Mouse (Mus musculus): Measurements from ENCODE around the gene Trio.

Gene Trio

GRCm38 (mm10) chr15:28037651-28038050, 12.0 kb upstream of the Trio start:
- DNase-seq (ENCODE audit: low spot score in 2 of 2) = no peak

GRCm38 (mm10) chr15:28035601-28036000, 10.0 kb upstream of the Trio start:
- no peak for DNase-seq (ENCODE audit: low spot score in 2 of 2)

- DNase-seq (ENCODE audit: low spot score in 2 of 2) = no peak
Observed at GRCm38 (mm10) chr15:28034636-28035035, 9.0 kb upstream of the Trio start.

GRCm38 (mm10) chr15:28029371-28029770, 3.7 kb upstream of the Trio start:
- DNase-seq (ENCODE audit: low spot score in 2 of 2) = no peak

GRCm38 (mm10) chr15:28028542-28028941, 2.9 kb upstream of the Trio start:
- no peak for DNase-seq (ENCODE audit: low spot score in 2 of 2)

- no peak for DNase-seq (ENCODE audit: low spot score in 2 of 2)
Observed at GRCm38 (mm10) chr15:28026167-28026481, 476 bp upstream of the Trio start.

- DNase-seq (ENCODE audit: low spot score in 2 of 2) = peak; percentile 64 to 73
Observed at GRCm38 (mm10) chr15:28024965-28025338, 696 bp downstream of the Trio start.

- DNase-seq (ENCODE audit: low spot score in 2 of 2) = peak; percentile 74 to 76
Observed at GRCm38 (mm10) chr15:28024031-28024964, 1.4 kb downstream of the Trio start.

GRCm38 (mm10) chr15:28021591-28022209, 3.9 kb downstream of the Trio start:
- no peak for DNase-seq (ENCODE audit: low spot score in 2 of 2)

GRCm38 (mm10) chr15:28019393-28020070, 6.1 kb downstream of the Trio start:
- no peak for DNase-seq (ENCODE audit: low spot score in 2 of 2)

GRCm38 (mm10) chr15:28007516-28007915, 18.1 kb downstream of the Trio start:
- DNase-seq (ENCODE audit: low spot score in 2 of 2) = no peak

GRCm38 (mm10) chr15:28004192-28004767, 21.4 kb downstream of the Trio start:
- no peak for DNase-seq (ENCODE audit: low spot score in 2 of 2)

- no peak for DNase-seq (ENCODE audit: low spot score in 2 of 2)
Observed at GRCm38 (mm10) chr15:28002515-28002914, 23.1 kb downstream of the Trio start.

- DNase-seq (ENCODE audit: low spot score in 2 of 2) = no peak
Observed at GRCm38 (mm10) chr15:28001299-28001698, 24.3 kb downstream of the Trio start.

- DNase-seq (ENCODE audit: low spot score in 2 of 2) = no peak
Observed at GRCm38 (mm10) chr15:27998621-27999359, 26.9 kb downstream of the Trio start.

- no peak for DNase-seq (ENCODE audit: low spot score in 2 of 2)
Observed at GRCm38 (mm10) chr15:27997917-27998316, 27.7 kb downstream of the Trio start.

GRCm38 (mm10) chr15:27997391-27997841, 28.2 kb downstream of the Trio start:
- peak; percentile 81 to 83 for DNase-seq (ENCODE audit: low spot score in 2 of 2)

GRCm38 (mm10) chr15:27996750-27997149, 28.9 kb downstream of the Trio start:
- no peak for DNase-seq (ENCODE audit: low spot score in 2 of 2)

- no peak for DNase-seq (ENCODE audit: low spot score in 2 of 2)
Observed at GRCm38 (mm10) chr15:27995421-27995820, 30.2 kb downstream of the Trio start.

- no peak for DNase-seq (ENCODE audit: low spot score in 2 of 2)
Observed at GRCm38 (mm10) chr15:27994870-27995269, 30.8 kb downstream of the Trio start.

- DNase-seq (ENCODE audit: low spot score in 2 of 2) = no peak
Observed at GRCm38 (mm10) chr15:27993528-27993927, 32.1 kb downstream of the Trio start.

Data from right cerebral cortex, postnatal 10 days (tissue).